Mouse (Mus musculus) erythroid progenitor cell, adult 5-6 weeks (primary cell): ENCODE data around the gene Ascc1. TPM values are rescaled to one million over a fixed set of nuclear protein-coding genes. Genes with fewer than 3 reads are reported as not detected.
"Not testable (repeated sequence)": the region's sequence is repeated elsewhere in the genome, so short reads cannot be mapped to it uniquely, and the experiment has no call there.

Experiments
- ATAC-seq: replicated peaks from 2 replicates; pipeline ENCODE4 v1.8.0; 2016; ENCODE audit warnings: moderate number of reproducible peaks, mild to moderate bottlenecking, moderate TSS enrichment, inconsistent platforms; ENCODE audit not compliant: poor library complexity, low FRiP score, severe bottlenecking
- total RNA-seq, 2 experiments: library from RNA; stranded (forward) in 1 of 2; stranded (reverse) in 1 of 2; fragments of 150-400 nt in 1 of 2; fragments of 186-747, 209-891 nt in 1 of 2; gene quantifications; 2 replicates each; pipeline versions ENCODE4 v1.2.3 to v1.2.4; 2015 to 2017; ENCODE audit warnings: low replicate concordance in 2 of 2

Ascc1 gene
- total RNA-seq, 2 experiments from 2014 or later, result 11.3 to 22.6 TPM

GRCm38 (mm10) chr10:60140751-60141150, 138.1 kb downstream of the Ascc1 start:
- ATAC-seq, result no peak

- no peak for ATAC-seq
Measured at GRCm38 (mm10) chr10:60141656-60142160, 139.1 kb downstream of the Ascc1 start.

GRCm38 (mm10) chr10:60147510-60148047, 145.0 kb downstream of the Ascc1 start:
- ATAC-seq, result not testable (repeated sequence)

GRCm38 (mm10) chr10:60148087-60148486, 145.5 kb downstream of the Ascc1 start:
- ATAC-seq, result peak; percentile 82

Other genes with a start within 250 kb of the Ascc1 start
- 27.2 and 34.2 TPM in 2 replicates for gene Dnajb12, start 123.2 kb upstream of the Ascc1 start, total RNA-seq (2015; ENCODE audit: low replicate concordance)
- gene Dnajb12, start 123.2 kb upstream of the Ascc1 start, total RNA-seq (2017; ENCODE audit: low replicate concordance), result 30.4 and 32.7 TPM in 2 replicates
- 0.72 and 3.8 TPM in 2 replicates for gene Ddit4, start 51.0 kb upstream of the Ascc1 start, total RNA-seq (2015; ENCODE audit: low replicate concordance)
- gene Ddit4, start 51.0 kb upstream of the Ascc1 start, total RNA-seq (2017; ENCODE audit: low replicate concordance), result 1.9 TPM in 1 of 2 replicates, not detected in the other
- gene Anapc16, start 330 bp downstream of the Ascc1 start, total RNA-seq (2015; ENCODE audit: low replicate concordance), result 42.5 and 54.5 TPM in 2 replicates
- gene Anapc16, start 330 bp downstream of the Ascc1 start, total RNA-seq (2017; ENCODE audit: low replicate concordance), result 34.0 and 36.5 TPM in 2 replicates
- not detected in 2 replicates for gene Spock2, start 103.4 kb downstream of the Ascc1 start, total RNA-seq (2015; ENCODE audit: low replicate concordance)
- gene Spock2, start 103.4 kb downstream of the Ascc1 start, total RNA-seq (2017; ENCODE audit: low replicate concordance), result not detected in 2 replicates
- gene Chst3, start 216.5 kb downstream of the Ascc1 start, total RNA-seq (2015; ENCODE audit: low replicate concordance), result 6.7 and 8.6 TPM in 2 replicates
- gene Chst3, start 216.5 kb downstream of the Ascc1 start, total RNA-seq (2017; ENCODE audit: low replicate concordance), result 2.6 and 3.9 TPM in 2 replicates